Mouse (Mus musculus) midbrain, embryonic 12.5 days (tissue): ENCODE measurements around the gene Kdm6b. TPM values are rescaled to one million over a fixed set of nuclear protein-coding genes. Genes with fewer than 3 reads are reported as not detected.

Experiments used
- ATAC-seq: fragments of 200-750 bp; cut with Nextera tagmentation; 2 replicates; pipeline ENCODE4 v1.8.0; 2017; ENCODE audit warnings: low read depth, moderate TSS enrichment, moderate library complexity; ENCODE audit not compliant: low FRiP score
- H3K27ac ChIP-seq: fragments of 300-500 bp; sonication (generic); replicated peaks from 2 replicates; pipeline ENCODE4 v1.5.1; 2016; ENCODE audit warnings: mild to moderate bottlenecking
- H3K27me3 ChIP-seq: fragments of 300-500 bp; sonication (generic); 2 replicates; pipeline ENCODE4 v1.6.1; 2016; ENCODE audit warnings: mild to moderate bottlenecking
- H3K36me3 ChIP-seq: fragments of 300-500 bp; sonication (generic); 2 replicates; pipeline ENCODE4 v1.6.1; 2016
- H3K4me1 ChIP-seq: fragments of 300-500 bp; sonication (generic); 2 replicates; pipeline ENCODE4 v1.6.1; 2016
- H3K4me2 ChIP-seq: fragments of 300-500 bp; sonication (generic); replicated peaks from 2 replicates; pipeline ENCODE4 v1.6.1; 2016; ENCODE audit warnings: mild to moderate bottlenecking, moderate library complexity
- H3K4me3 ChIP-seq: fragments of 300-500 bp; sonication (generic); 2 replicates; pipeline ENCODE4 v1.5.1; 2016; ENCODE audit warnings: mild to moderate bottlenecking
- H3K9ac ChIP-seq: fragments of 300-500 bp; sonication (generic); replicated peaks from 2 replicates; pipeline ENCODE4 v1.6.1; 2016; ENCODE audit warnings: mild to moderate bottlenecking, moderate library complexity
- H3K9me3 ChIP-seq: fragments of 300-500 bp; sonication (generic); 2 replicates; pipeline ENCODE4 v1.6.1; 2016; ENCODE audit warnings: mild to moderate bottlenecking
- WGBS: fragments of 180-500 bp; shearing (Covaris S2); methylation state at CpG from one replicate; pipeline ENCODE4 v1.1.7; 2016; 5-methylcytosine and 5-hydroxymethylcytosine counted together
- polyA plus RNA-seq: library from polyadenylated mRNA; unstranded; fragments of >200 nt; fragmentation: Nextera tagmentation; extraction: Ambion mirVana; gene quantifications from 2 replicates; pipeline ENCODE4 v1.2.1, GENCODE M21; 2016

The Kdm6b gene
- polyA plus RNA-seq, 1 experiment from 2014 or later: 48.7 TPM

GRCm38 (mm10) chr11:69366157-69366854 lies 47.2 kb downstream of the Kdm6b start:
- Histone ChIP-seq H3K4me2 (peak overlapping the region; percentile 87), H3K36me3 (peaks cover 33% of the 10 kb centered on the region), H3K4me1 (peaks cover 53% of the 10 kb centered on the region), H3K4me3 (peak overlapping the region; percentile 98), H3K27ac (peak overlapping the region; percentile 100), H3K27me3 (no peaks in the 10 kb centered on the region), H3K9ac (peak overlapping the region; percentile 99), H3K9me3 (no peaks in the 10 kb centered on the region)
- ATAC-seq: peak; percentile 77
- under 1% methylated on average over 26 of the region's 26 CpGs for WGBS

GRCm38 (mm10) chr11:69365722-69366121 lies 47.8 kb downstream of the Kdm6b start:
- peak overlapping the region; percentile 87 for H3K4me2 ChIP-seq
- H3K36me3 ChIP-seq: peaks cover 37% of the 10 kb centered on the region
- peak overlapping the region; percentile 98 for H3K4me3 ChIP-seq
- H3K27me3 ChIP-seq: no peaks in the 10 kb centered on the region
- peak overlapping the region; percentile 100 for H3K27ac ChIP-seq
- 22% methylated on average over 6 of the region's 6 CpGs for WGBS
- no peak for ATAC-seq
- peak overlapping the region; percentile 67 for H3K9ac ChIP-seq
- peaks cover 47% of the 10 kb centered on the region for H3K4me1 ChIP-seq
- no peaks in the 10 kb centered on the region for H3K9me3 ChIP-seq

- no peak for ATAC-seq
- peak overlapping the region; percentile 87 for H3K4me2 ChIP-seq
- peaks cover 42% of the 10 kb centered on the region for H3K4me1 ChIP-seq
- WGBS: under 1% methylated on average over 6 of the region's 6 CpGs
- no peaks in the 10 kb centered on the region for H3K27me3 ChIP-seq
- peak overlapping the region; percentile 100 for H3K27ac ChIP-seq
- no peak overlapping the region for H3K4me3 ChIP-seq
- peak overlapping the region; percentile 37; the same call in 1 of the 2 replicates for H3K9ac ChIP-seq
- H3K36me3 ChIP-seq: peaks cover 45% of the 10 kb centered on the region
- no peaks in the 10 kb centered on the region for H3K9me3 ChIP-seq
Measured at GRCm38 (mm10) chr11:69364910-69365309, 48.6 kb downstream of the Kdm6b start.

- H3K27ac ChIP-seq: peak overlapping the region; percentile 100
- H3K4me3 ChIP-seq: no peak overlapping the region
- no peaks in the 10 kb centered on the region for H3K9me3 ChIP-seq
- H3K9ac ChIP-seq: peak overlapping the region; percentile 37; the same call in 1 of the 2 replicates
- H3K36me3 ChIP-seq: peaks cover 50% of the 10 kb centered on the region
- H3K4me2 ChIP-seq: peak overlapping the region; percentile 87
- H3K4me1 ChIP-seq: peaks cover 39% of the 10 kb centered on the region
- ATAC-seq: no peak
- 51% methylated on average over 8 of the region's 8 CpGs for WGBS
- no peaks in the 10 kb centered on the region for H3K27me3 ChIP-seq
Measured at GRCm38 (mm10) chr11:69364376-69364775, 49.1 kb downstream of the Kdm6b start.

GRCm38 (mm10) chr11:69362479-69362878 lies 51.0 kb downstream of the Kdm6b start:
- Histone ChIP-seq H3K4me2 (no peak overlapping the region), H3K27me3 (no peaks in the 10 kb centered on the region), H3K9ac (no peak overlapping the region), H3K4me3 (no peak overlapping the region), H3K4me1 (peaks cover 31% of the 10 kb centered on the region), H3K27ac (no peak overlapping the region), H3K36me3 (peaks cover 67% of the 10 kb centered on the region), H3K9me3 (no peaks in the 10 kb centered on the region)
- no peak for ATAC-seq
- 90% methylated on average over 2 of the region's 2 CpGs for WGBS

- H3K9me3 ChIP-seq: no peaks in the 10 kb centered on the region
- H3K4me2 ChIP-seq: no peak overlapping the region
- no peak overlapping the region for H3K9ac ChIP-seq
- ATAC-seq: no peak
- H3K27me3 ChIP-seq: no peaks in the 10 kb centered on the region
- H3K4me1 ChIP-seq: peaks cover 28% of the 10 kb centered on the region
- H3K27ac ChIP-seq: no peak overlapping the region
- 74% methylated on average over 7 of the region's 7 CpGs for WGBS
- H3K36me3 ChIP-seq: peaks cover 72% of the 10 kb centered on the region
- no peak overlapping the region for H3K4me3 ChIP-seq
Measured at GRCm38 (mm10) chr11:69362021-69362420, 51.5 kb downstream of the Kdm6b start.

GRCm38 (mm10) chr11:69357690-69358089 lies 55.8 kb downstream of the Kdm6b start:
- Histone ChIP-seq H3K27me3 (no peaks in the 10 kb centered on the region), H3K4me2 (no peak overlapping the region), H3K27ac (no peak overlapping the region), H3K9me3 (no peaks in the 10 kb centered on the region), H3K4me1 (0 out of 2 replicates have a peak, but pooled peaks cover 4% of the 10 kb centered on the region), H3K36me3 (peaks cover 96% of the 10 kb centered on the region), H3K4me3 (no peak overlapping the region), H3K9ac (no peak overlapping the region)
- WGBS: 95% methylated on average over 12 of the region's 12 CpGs
- ATAC-seq: no peak

- Histone ChIP-seq H3K4me3 (no peak overlapping the region), H3K27me3 (no peaks in the 10 kb centered on the region), H3K4me1 (no peaks in the 10 kb centered on the region), H3K9ac (no peak overlapping the region), H3K27ac (no peak overlapping the region), H3K36me3 (peaks cover 97% of the 10 kb centered on the region), H3K9me3 (no peaks in the 10 kb centered on the region), H3K4me2 (no peak overlapping the region)
- ATAC-seq: no peak
- 91% methylated on average over 5 of the region's 5 CpGs for WGBS
Measured at GRCm38 (mm10) chr11:69356544-69356943, 56.9 kb downstream of the Kdm6b start.

Other genes starting within 250 kb of the Kdm6b start
- 0.13 TPM in 1 of 2 replicates, not detected in the other for gene Alox8, start 215.8 kb downstream of the Kdm6b start, polyA plus RNA-seq
- gene Gucy2e, start 176.6 kb downstream of the Kdm6b start, polyA plus RNA-seq: 0.23 and 0.25 TPM in 2 replicates
- 40.1 and 45.6 TPM in 2 replicates for gene Cntrob, start 89.9 kb downstream of the Kdm6b start, polyA plus RNA-seq
- gene Trappc1, start 89.7 kb downstream of the Kdm6b start, polyA plus RNA-seq: 186 and 187 TPM in 2 replicates
- gene Kcnab3, start 87.4 kb downstream of the Kdm6b start, polyA plus RNA-seq: 4.4 and 4.5 TPM in 2 replicates
- gene Rnf227, start 73.2 kb downstream of the Kdm6b start, polyA plus RNA-seq: 48.4 and 50.5 TPM in 2 replicates
- gene Chd3, start 44.3 kb downstream of the Kdm6b start, polyA plus RNA-seq: 78.7 and 88.5 TPM in 2 replicates
- gene Naa38, start 18.2 kb downstream of the Kdm6b start, polyA plus RNA-seq: 98.9 and 105 TPM in 2 replicates
- gene Cyb5d1, start 18.0 kb downstream of the Kdm6b start, polyA plus RNA-seq: 52.9 and 53.8 TPM in 2 replicates
- gene Tmem88, start 15.4 kb downstream of the Kdm6b start, polyA plus RNA-seq: 11.4 and 12.1 TPM in 2 replicates
- 1.9 and 2.3 TPM in 2 replicates for gene Dnah2, start 135.4 kb upstream of the Kdm6b start, polyA plus RNA-seq
- gene Efnb3, start 146.5 kb upstream of the Kdm6b start, polyA plus RNA-seq: 78.3 and 84.6 TPM in 2 replicates
- 29.6 and 33.2 TPM in 2 replicates for gene Wrap53, start 166.6 kb upstream of the Kdm6b start, polyA plus RNA-seq
- gene Trp53, start 166.7 kb upstream of the Kdm6b start, polyA plus RNA-seq: 109 and 117 TPM in 2 replicates
- 11.4 and 15.2 TPM in 2 replicates for gene Atp1b2, start 192.3 kb upstream of the Kdm6b start, polyA plus RNA-seq
- not detected in 2 replicates for gene Shbg, start 204.2 kb upstream of the Kdm6b start, polyA plus RNA-seq
- 22.3 and 23.5 TPM in 2 replicates for gene Sat2, start 208.3 kb upstream of the Kdm6b start, polyA plus RNA-seq
- 59.2 and 67.1 TPM in 2 replicates for gene Fxr2, start 219.3 kb upstream of the Kdm6b start, polyA plus RNA-seq
- gene Sox15, start 241.6 kb upstream of the Kdm6b start, polyA plus RNA-seq: not detected in 2 replicates
- 79.4 and 79.9 TPM in 2 replicates for gene Mpdu1, start 249.0 kb upstream of the Kdm6b start, polyA plus RNA-seq